Mouse (Mus musculus): ENCODE data around the gene Pcp4. TPM values are rescaled to one million over a fixed set of nuclear protein-coding genes. Genes with fewer than 3 reads are reported as not detected.

Pcp4 gene
- total and polyA plus RNA-seq, 2 experiments from 2014 or later: 6.0 TPM; not detected in 1

DNA sequence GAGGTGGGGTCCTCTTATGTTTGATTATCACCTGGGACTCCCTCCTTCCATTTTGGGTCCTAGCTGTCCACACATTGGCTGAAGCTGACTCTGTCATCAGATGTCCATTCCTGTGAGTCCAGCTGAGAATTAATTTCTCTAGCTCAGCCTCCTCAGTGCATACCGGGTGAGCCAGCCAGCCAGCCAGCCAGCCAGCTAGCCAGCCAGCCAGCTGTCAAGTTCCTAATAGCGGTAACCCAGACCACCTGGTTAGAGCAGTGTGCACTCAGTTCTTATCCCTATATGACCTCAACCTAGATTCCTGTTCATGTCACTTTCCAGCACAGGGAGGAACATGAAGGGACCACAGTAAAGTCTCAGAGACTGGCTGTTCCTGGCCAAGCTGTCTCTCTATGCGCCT, 47.1 kb downstream of the Pcp4 start:
- ATAC-seq (ENCODE audit: insufficient read depth, low read depth) (peak; percentile 24; the same call in 1 of the 2 replicates), DNase-seq (ENCODE audit: low spot score) (no peak)
- Histone ChIP-seq H3K27me3 (ENCODE audit: control insufficient read depth, insufficient read depth, low read length) (no peaks in the 10 kb centered on the region), H3K9me3 (replicated peaks; ENCODE audit: control insufficient read depth, low read length) (no peaks in the 10 kb centered on the region), H3K36me3 (replicated peaks; ENCODE audit: control insufficient read depth, insufficient read depth, low read length) (no peaks in the 10 kb centered on the region), H3K9ac (replicated peaks; ENCODE audit: low read depth, low read length) (no peak overlapping the region), H3K4me2 (ENCODE audit: low read depth, low read length) (no peak overlapping the region), H3K4me1 (ENCODE audit: control insufficient read depth, insufficient read depth) (no peaks in the 10 kb centered on the region), H3K27ac (ENCODE audit: low read depth) (no peak overlapping the region), H3K4me3 (ENCODE audit: low read depth, low read length) (no peak overlapping the region)
- 63% methylated on average over 3 of the region's 3 CpGs for WGBS
- TF ChIP-seq CTCF (IDR thresholded peaks at IDR 0.05; ENCODE audit: low read depth): no peak
- no peak for TF ChIP-seq EP300 (IDR thresholded peaks at IDR 0.05; ENCODE audit: low read depth)

- 87% methylated on average over 3 of the region's 3 CpGs for WGBS
- TF ChIP-seq EP300 (IDR thresholded peaks at IDR 0.05; ENCODE audit: low read depth) (no peak), CTCF (IDR thresholded peaks at IDR 0.05; ENCODE audit: low read depth) (no peak)
- Histone ChIP-seq H3K4me3 (ENCODE audit: low read depth, low read length) (no peak overlapping the region), H3K4me2 (ENCODE audit: low read depth, low read length) (no peak overlapping the region), H3K27me3 (ENCODE audit: control insufficient read depth, insufficient read depth, low read length) (peaks cover 18% of the 10 kb centered on the region; the same call in 1 of the 2 replicates), H3K9ac (replicated peaks; ENCODE audit: low read depth, low read length) (no peak overlapping the region), H3K27ac (ENCODE audit: low read depth) (no peak overlapping the region), H3K36me3 (replicated peaks; ENCODE audit: control insufficient read depth, insufficient read depth, low read length) (no peaks in the 10 kb centered on the region), H3K4me1 (ENCODE audit: control insufficient read depth, insufficient read depth) (no peaks in the 10 kb centered on the region), H3K9me3 (replicated peaks; ENCODE audit: control insufficient read depth, low read length) (no peaks in the 10 kb centered on the region)
- DNase-seq (ENCODE audit: low spot score): no peak
- ATAC-seq (ENCODE audit: insufficient read depth, low read depth): no peak
These were observed 60.1 kb downstream of the Pcp4 start for GRCm38 (mm10) chr16:96527476-96527875.

GRCm38 (mm10) chr16:96528471-96528870, 61.1 kb downstream of the Pcp4 start:
- H3K27me3 ChIP-seq (ENCODE audit: control insufficient read depth, insufficient read depth, low read length): peaks cover 20% of the 10 kb centered on the region; the same call in 1 of the 2 replicates
- DNase-seq (ENCODE audit: low spot score) (no peak), ATAC-seq (ENCODE audit: insufficient read depth, low read depth) (no peak)
- H3K4me3 ChIP-seq (ENCODE audit: low read depth, low read length): no peak overlapping the region
- no peaks in the 10 kb centered on the region for H3K36me3 ChIP-seq (replicated peaks; ENCODE audit: control insufficient read depth, insufficient read depth, low read length)
- H3K4me1 ChIP-seq (ENCODE audit: control insufficient read depth, insufficient read depth): peaks cover 3% of the 10 kb centered on the region
- TF ChIP-seq EP300 (IDR thresholded peaks at IDR 0.05; ENCODE audit: low read depth): no peak
- TF ChIP-seq CTCF (IDR thresholded peaks at IDR 0.05; ENCODE audit: low read depth): no peak
- H3K27ac ChIP-seq (ENCODE audit: low read depth): no peak overlapping the region
- H3K4me2 ChIP-seq (ENCODE audit: low read depth, low read length): no peak overlapping the region
- H3K9ac ChIP-seq (replicated peaks; ENCODE audit: low read depth, low read length): no peak overlapping the region
- no peaks in the 10 kb centered on the region for H3K9me3 ChIP-seq (replicated peaks; ENCODE audit: control insufficient read depth, low read length)
- 46% methylated on average over 4 of the region's 4 CpGs for WGBS

GRCm38 (mm10) chr16:96529896-96530568, 62.6 kb downstream of the Pcp4 start:
- Histone ChIP-seq H3K4me1 (ENCODE audit: control insufficient read depth, insufficient read depth) (peaks cover 16% of the 10 kb centered on the region), H3K9me3 (replicated peaks; ENCODE audit: control insufficient read depth, low read length) (no peaks in the 10 kb centered on the region), H3K4me3 (ENCODE audit: low read depth, low read length) (no peak overlapping the region), H3K27me3 (ENCODE audit: control insufficient read depth, insufficient read depth, low read length) (peaks cover 24% of the 10 kb centered on the region; the same call in 1 of the 2 replicates), H3K36me3 (replicated peaks; ENCODE audit: control insufficient read depth, insufficient read depth, low read length) (no peaks in the 10 kb centered on the region), H3K4me2 (ENCODE audit: low read depth, low read length) (no peak overlapping the region), H3K27ac (ENCODE audit: low read depth) (no peak overlapping the region), H3K9ac (replicated peaks; ENCODE audit: low read depth, low read length) (no peak overlapping the region)
- DNase-seq (ENCODE audit: low spot score) (no peak), ATAC-seq (ENCODE audit: insufficient read depth, low read depth) (no peak)
- 70% methylated on average over 9 of the region's 9 CpGs for WGBS
- TF ChIP-seq CTCF (IDR thresholded peaks at IDR 0.05; ENCODE audit: low read depth) (no peak), EP300 (IDR thresholded peaks at IDR 0.05; ENCODE audit: low read depth) (no peak)

DNA sequence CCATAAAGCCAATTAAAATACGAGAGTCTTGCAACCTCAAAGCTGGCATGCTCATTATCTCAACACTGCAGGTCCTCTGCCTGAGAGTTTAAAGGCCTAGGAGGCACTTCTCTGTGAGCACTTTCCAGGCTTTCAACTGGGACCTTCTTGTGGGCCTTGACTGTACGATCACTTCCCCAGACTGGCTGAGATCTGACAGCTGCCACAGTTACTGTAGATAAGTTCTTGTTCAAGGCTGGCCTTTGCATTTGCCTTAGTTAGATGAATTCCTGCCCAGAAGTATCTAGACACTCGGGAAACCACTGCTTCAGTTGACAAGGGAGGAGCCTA, 63.1 kb downstream of the Pcp4 start:
- no peak overlapping the region for H3K4me2 ChIP-seq (ENCODE audit: low read depth, low read length)
- H3K4me1 ChIP-seq (ENCODE audit: control insufficient read depth, insufficient read depth): peaks cover 16% of the 10 kb centered on the region
- no peaks in the 10 kb centered on the region for H3K9me3 ChIP-seq (replicated peaks; ENCODE audit: control insufficient read depth, low read length)
- TF ChIP-seq CTCF (IDR thresholded peaks at IDR 0.05; ENCODE audit: low read depth) (no peak), EP300 (IDR thresholded peaks at IDR 0.05; ENCODE audit: low read depth) (no peak)
- 38% methylated on average over 3 of the region's 3 CpGs for WGBS
- no peak overlapping the region for H3K4me3 ChIP-seq (ENCODE audit: low read depth, low read length)
- no peak for DNase-seq (ENCODE audit: low spot score)
- no peak overlapping the region for H3K9ac ChIP-seq (replicated peaks; ENCODE audit: low read depth, low read length)
- H3K36me3 ChIP-seq (replicated peaks; ENCODE audit: control insufficient read depth, insufficient read depth, low read length): no peaks in the 10 kb centered on the region
- no peak for ATAC-seq (ENCODE audit: insufficient read depth, low read depth)
- no peak overlapping the region for H3K27ac ChIP-seq (ENCODE audit: low read depth)
- peaks cover 29% of the 10 kb centered on the region; the same call in 1 of the 2 replicates for H3K27me3 ChIP-seq (ENCODE audit: control insufficient read depth, insufficient read depth, low read length)

- no peak for ATAC-seq (ENCODE audit: insufficient read depth, low read depth)
- Histone ChIP-seq H3K4me1 (ENCODE audit: control insufficient read depth, insufficient read depth) (peaks cover 16% of the 10 kb centered on the region), H3K27me3 (ENCODE audit: control insufficient read depth, insufficient read depth, low read length) (peaks cover 29% of the 10 kb centered on the region; the same call in 1 of the 2 replicates), H3K4me3 (ENCODE audit: low read depth, low read length) (no peak overlapping the region), H3K9me3 (replicated peaks; ENCODE audit: control insufficient read depth, low read length) (no peaks in the 10 kb centered on the region), H3K36me3 (replicated peaks; ENCODE audit: control insufficient read depth, insufficient read depth, low read length) (no peaks in the 10 kb centered on the region), H3K9ac (replicated peaks; ENCODE audit: low read depth, low read length) (no peak overlapping the region), H3K27ac (ENCODE audit: low read depth) (no peak overlapping the region), H3K4me2 (ENCODE audit: low read depth, low read length) (no peak overlapping the region)
- 72% methylated on average over 4 of the region's 4 CpGs for WGBS
- TF ChIP-seq EP300 (IDR thresholded peaks at IDR 0.05; ENCODE audit: low read depth) (no peak), CTCF (IDR thresholded peaks at IDR 0.05; ENCODE audit: low read depth) (no peak)
- DNase-seq (ENCODE audit: low spot score): no peak
These were observed 63.6 kb downstream of the Pcp4 start for GRCm38 (mm10) chr16:96531029-96531428.

Data from heart, postnatal 0 days (tissue).